Mouse (Mus musculus) layer of hippocampus, adult 2 months (tissue): ENCODE measurements around the gene 4931422A03Rik. TPM values are rescaled to one million over a fixed set of nuclear protein-coding genes. Genes with fewer than 3 reads are reported as not detected.

Experiments
- DNase-seq, 2 experiments: peaks; one replicate each; pipeline ENCODE4 v3.0.0; 2022; ENCODE audit warnings: low spot score in 2 of 2
- H3K27ac ChIP-seq: fragments of 200-600 bp; 2 replicates; pipeline ENCODE4 v1.8.1; 2022
- H3K4me3 ChIP-seq: fragments of 200-600 bp; 2 replicates; pipeline ENCODE4 v1.8.1; 2022; ENCODE audit warnings: mild to moderate bottlenecking
- CTCF ChIP-seq: fragments of 200-600 bp; conservative IDR thresholded peaks from 2 replicates; pipeline ENCODE4 v1.8.1; 2022; ENCODE audit warnings: antibody characterized with exemption, mild to moderate bottlenecking, moderate library complexity
- total RNA-seq, 2 experiments: library from RNA; stranded (reverse); gene quantifications; 2 replicates each; pipeline ENCODE4 v1.2.3; 2021

4931422A03Rik gene
- total RNA-seq, 2 experiments from 2014 or later, result not detected

DNA sequence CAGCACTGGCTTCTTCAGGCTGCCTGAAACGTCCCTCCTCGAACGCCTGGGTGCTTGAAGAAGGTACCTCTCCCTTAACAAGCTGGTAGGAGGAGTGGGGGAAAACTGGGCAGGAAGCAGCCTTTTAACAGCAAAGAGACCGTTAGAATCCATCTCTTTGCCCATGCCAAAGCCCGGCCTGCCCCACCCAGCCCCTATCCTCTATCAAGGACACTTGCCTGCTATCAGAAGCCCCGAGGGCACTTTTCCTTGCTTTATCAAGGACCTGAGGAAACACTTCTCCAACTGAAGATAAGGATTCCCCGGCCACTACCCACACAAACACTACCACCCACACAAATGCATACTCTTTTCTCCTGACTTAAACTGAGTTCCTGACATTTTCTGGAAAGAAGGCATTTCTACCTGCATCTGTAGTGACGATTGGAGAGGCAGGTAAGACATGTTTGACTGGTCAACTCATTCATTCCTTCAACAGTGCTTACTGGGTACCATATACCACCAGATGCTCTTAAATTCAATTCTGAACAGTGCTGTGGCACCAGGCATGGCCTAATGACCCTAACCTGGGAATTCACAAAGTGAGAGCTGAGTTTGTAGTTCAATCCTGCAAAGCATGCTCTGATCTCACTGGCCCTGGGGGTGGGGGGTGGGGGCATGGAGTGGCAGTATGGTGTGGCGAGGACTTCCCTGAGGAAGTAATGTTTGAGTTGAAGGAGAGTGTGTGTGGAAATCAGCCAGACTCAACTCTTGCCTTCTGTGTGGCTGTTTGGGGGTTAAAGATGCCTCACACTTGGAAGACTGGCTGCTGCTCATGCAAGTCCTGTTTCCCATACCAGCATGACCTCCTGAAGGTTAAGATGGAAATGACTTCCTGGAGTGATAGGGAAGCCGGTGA, 70.3 kb downstream of the 4931422A03Rik start, which contains the start of gene Lmo2:
Lmo2 (plus strand) TSS at position 338 of the 898 bp plus-strand sequence.
- Histone ChIP-seq H3K27ac (no peak within 1 kb of the TSS), H3K4me3 (no peak within 1 kb of the TSS)
- TF ChIP-seq CTCF, result no peak
- DNase-seq, result no peak

DNA sequence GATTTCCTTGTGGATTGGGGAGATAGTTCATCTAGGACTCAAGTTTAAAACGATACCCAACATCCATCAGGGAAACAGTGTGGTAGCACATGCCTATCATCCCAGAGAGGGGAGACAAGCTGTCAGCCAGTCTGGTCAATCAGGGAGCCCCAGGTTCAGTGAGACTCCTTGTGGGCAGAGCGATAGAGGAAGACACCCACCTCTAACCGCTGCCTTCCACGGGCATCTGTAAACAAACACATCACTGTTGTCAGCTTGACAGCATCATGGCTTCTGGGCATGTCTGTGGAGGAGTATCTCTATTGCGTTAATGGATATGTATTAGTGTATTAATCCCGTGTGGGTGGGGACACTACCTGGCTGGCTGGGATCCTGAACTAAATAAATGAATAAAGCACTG, 71.3 kb downstream of the 4931422A03Rik start:
- DNase-seq, result no peak
- H3K27ac ChIP-seq, result no peak overlapping the region
- no peak overlapping the region for H3K4me3 ChIP-seq
- TF ChIP-seq CTCF, result no peak

DNA sequence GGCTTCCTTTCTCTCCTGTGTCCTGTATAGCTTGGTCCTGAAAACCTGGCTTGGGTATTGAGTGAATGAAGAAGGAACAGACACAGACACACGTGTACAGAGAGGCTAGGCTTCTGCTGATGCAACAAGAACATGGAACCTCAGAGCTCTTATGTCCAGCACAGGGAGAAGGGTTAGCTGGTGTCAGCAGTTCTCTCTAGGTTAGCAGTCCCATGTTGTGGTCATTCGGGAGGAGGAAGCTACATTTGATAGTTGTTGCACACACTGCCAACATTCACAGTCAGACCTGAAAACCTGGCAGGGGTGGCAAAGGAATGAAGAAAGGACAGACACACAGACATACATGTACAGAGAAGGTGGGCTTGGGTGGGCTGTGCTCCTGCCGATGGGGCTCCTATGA, 72.4 kb downstream of the 4931422A03Rik start:
- DNase-seq, result no peak
- TF ChIP-seq CTCF, result no peak

DNA sequence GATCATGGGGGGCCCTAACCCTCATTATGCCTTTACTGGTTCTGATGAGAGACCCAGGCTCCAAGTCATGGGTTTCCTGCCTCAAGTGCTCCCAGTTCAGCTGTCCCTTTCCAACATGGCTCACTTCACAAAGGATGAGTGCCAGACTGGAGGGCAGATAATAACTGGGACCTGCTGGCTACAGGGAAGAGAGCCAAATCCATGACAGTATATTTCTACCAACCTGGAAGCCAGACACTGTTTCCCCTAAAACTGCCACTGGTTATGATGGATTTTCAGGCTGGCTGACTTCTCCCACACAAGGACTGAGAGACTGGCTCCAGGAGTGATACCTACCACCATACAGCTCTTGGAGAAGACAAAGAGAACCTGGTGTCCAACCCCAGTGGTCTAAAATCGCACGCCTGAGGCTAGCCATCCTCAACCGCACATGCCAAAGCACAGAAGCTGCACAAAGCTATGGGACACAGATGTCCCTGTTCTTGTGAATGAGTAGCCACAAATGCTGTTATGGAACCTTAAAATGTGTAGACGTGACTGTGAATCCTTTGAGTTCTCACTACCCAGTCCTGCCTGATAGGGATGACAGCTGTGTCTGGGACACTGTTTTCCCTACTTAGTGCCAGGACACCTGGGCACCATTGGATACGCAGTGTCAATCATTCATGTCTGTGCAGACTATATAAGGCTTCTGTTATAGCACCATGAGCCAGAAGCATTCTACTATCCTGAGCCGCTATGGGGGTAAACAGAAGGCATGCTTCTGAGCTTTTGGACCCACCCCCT, 74.9 kb downstream of the 4931422A03Rik start:
- peak; percentile 26 to 27 for DNase-seq
- peak overlapping the region; percentile 39; the same call in 1 of the 2 replicates for H3K27ac ChIP-seq
- no peak overlapping the region for H3K4me3 ChIP-seq
- no peak for TF ChIP-seq CTCF

More for the DNA sequence above, 72.4 kb downstream of the 4931422A03Rik start:
- H3K4me3 ChIP-seq, result no peak overlapping the region
- H3K27ac ChIP-seq, result no peak overlapping the region

DNA sequence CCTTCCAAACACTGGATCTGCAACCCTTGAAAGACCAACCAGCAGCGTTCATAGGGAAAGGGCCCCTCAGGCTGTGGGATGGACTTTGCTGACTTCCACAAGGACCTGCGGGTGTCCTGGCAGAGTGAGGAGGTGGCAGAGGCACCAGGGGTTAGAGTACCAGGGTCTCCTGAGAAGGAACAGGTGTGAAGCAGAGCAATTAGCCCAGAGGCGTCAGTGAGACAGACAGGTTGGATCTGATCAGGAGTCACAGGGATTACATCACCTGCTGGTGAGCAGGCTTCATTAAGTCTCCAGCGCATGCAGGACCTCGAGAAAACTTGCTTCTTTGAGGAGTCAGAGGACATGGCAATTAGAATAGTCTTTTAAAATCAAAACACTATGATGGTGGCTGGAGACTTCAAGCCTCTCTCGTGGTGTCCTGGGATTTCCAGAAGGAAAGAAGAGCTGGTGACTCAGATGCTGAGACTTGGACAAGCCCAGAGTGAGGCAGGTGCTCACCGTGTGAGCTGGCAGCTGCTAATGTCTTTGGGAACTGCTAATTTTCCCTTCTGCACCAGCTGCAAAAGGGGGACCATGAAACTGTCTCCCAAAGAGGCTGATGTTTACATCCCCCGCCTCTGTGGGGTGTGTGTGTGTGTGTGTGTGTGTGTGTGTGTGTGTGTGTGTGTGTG, 80.0 kb downstream of the 4931422A03Rik start:
- Histone ChIP-seq H3K4me3 (no peak overlapping the region), H3K27ac (no peak overlapping the region)
- TF ChIP-seq CTCF, result no peak
- no peak for DNase-seq

DNA sequence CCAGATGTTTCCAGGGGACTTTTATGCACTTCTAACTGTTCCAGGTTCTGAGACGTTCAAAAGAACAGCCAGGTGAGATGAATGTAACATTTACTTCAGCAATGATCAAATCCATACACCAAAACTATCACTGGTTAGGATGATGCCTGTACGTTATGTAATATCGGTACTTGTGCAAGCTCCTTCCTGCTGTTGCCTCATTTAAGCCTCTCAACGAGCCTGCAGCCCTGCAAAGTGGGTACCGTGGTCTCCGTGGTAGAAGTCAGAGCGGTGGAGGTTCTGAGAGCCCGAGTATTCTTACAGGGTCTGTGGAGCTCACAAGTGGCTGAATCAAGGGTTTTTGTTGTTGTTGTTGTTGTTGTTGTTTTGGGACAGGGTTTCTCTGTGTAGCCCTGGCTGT, 81.3 kb downstream of the 4931422A03Rik start:
- no peak for DNase-seq
- Histone ChIP-seq H3K27ac (no peak overlapping the region), H3K4me3 (no peak overlapping the region)
- no peak for TF ChIP-seq CTCF

DNA sequence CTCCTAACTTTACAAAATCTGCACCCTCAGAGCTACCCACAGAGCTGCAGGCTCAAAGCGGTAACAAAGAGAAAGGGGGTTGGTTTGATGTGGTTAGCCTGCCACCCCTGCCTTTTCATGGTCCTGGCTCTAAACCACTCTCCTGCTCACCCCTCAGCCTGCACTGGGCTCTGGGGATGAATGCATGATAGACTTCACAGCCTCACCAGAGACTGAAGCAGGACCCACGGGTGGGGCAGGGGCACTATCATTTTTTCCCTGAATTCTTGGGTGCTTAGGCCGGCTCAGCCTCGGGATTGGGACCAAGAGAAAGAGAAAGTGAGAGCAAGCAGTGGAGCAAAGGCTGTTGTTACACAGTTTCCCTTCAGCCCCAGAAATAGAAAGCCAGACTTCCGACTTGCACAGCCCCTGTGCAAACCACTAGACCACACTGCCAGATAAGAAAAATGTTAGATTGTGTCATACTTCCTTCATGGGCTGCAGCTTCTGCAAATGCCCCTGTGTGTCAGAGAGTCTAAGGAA, 82.5 kb downstream of the 4931422A03Rik start:
- no peak overlapping the region for H3K27ac ChIP-seq
- no peak overlapping the region for H3K4me3 ChIP-seq
- DNase-seq, result no peak
- TF ChIP-seq CTCF, result no peak

DNA sequence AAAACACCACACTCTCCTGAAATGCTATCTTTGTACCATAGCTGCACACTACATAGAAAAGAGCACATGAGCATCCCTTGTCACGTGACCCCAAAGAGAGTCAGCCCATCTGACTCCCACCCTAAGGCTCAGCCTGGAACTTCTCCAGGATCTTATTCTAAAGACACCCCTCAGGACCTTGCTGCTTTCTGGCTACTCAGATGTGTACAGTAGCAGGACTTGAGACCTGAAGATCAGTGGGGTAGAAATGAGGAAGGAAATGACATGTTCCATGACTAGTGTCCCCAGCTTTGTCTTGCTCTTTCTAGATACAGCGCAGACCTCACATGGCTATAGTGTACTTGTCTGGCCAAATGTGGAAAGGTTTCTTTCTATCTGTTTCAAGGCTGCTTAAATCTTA, 83.3 kb downstream of the 4931422A03Rik start:
- DNase-seq, result no peak
- Histone ChIP-seq H3K4me3 (no peak overlapping the region), H3K27ac (no peak overlapping the region)
- TF ChIP-seq CTCF, result no peak

DNA sequence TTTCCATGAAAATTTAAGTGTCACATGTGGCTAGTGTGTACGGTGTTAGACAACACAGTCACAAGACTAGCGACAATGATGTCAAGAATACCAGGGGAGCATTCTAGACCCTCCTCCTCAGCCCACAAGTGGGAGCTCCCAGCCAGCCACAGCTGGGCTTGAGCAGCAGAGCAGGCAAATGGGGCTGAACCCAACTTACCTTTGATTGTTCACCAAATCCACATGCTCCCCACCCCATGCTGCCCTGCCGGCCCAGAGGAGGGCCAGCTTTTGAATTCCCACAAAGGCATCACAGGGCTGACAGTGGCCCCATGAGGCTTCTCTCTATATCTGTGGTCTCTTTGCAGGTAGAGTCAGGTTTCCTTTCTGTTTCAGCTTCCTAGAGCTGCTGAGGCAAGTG, 87.1 kb downstream of the 4931422A03Rik start:
- no peak for TF ChIP-seq CTCF
- Histone ChIP-seq H3K4me3 (no peak overlapping the region), H3K27ac (no peak overlapping the region)
- no peak for DNase-seq

DNA sequence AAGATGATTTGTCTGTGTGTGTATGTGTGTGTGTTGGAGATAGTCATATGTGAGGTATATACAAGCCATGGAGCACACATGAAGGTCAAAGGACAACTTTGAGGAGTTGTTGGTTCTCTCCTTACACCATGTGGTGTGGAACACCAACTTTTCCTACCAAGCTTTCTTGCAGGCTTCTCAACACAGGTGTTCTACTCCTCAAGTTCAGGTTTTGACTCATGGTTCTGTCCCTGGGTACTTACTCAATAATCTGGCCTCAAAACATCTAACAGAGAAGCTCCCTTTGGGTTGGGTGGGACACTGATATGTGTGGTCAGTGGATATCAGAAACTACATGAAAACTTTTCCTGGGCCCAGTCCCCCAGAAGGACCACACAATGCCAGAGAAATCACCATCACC, 89.2 kb downstream of the 4931422A03Rik start:
- Histone ChIP-seq H3K27ac (no peak overlapping the region), H3K4me3 (no peak overlapping the region)
- no peak for DNase-seq
- TF ChIP-seq CTCF, result no peak

DNA sequence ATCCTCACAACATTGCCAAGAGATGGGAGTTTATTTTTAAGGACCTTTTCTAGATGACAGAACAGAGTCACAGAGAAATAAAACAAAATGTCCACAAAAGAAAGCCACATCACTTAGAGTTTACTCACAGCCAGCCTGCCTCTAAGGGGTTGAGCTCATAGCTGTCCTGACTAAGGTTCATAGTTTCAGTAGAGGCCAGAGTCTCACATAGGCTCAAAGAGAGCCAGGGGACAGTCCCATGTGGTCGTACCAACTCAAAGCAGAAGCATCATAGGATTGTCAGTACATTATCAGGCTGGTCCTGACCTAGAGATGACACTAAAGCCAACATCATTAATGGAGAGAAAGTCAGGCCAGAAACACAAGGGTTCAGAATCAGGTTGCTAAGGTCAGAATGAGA, 89.6 kb downstream of the 4931422A03Rik start:
- no peak for TF ChIP-seq CTCF
- Histone ChIP-seq H3K27ac (no peak overlapping the region), H3K4me3 (no peak overlapping the region)
- DNase-seq, result no peak

DNA sequence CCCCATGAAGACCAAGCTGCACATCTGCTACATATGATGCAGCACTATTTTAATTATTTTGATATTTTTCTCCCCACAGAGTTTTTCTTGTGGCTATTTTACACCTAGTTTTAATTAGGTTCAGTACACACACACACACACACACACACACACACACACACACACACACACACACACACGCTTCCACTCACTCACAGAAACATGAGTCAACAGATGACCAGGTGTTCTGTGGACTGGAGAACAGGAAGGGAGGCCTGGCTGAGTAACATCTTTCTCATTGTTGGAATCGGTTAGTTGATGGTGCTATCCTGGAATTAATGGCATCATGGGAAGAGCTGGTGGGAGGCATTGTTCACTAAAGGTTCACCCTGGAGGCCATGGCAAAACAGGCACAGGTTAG, 90.5 kb downstream of the 4931422A03Rik start:
- H3K27ac ChIP-seq, result no peak overlapping the region
- DNase-seq, result no peak
- no peak for TF ChIP-seq CTCF
- no peak overlapping the region for H3K4me3 ChIP-seq

DNA sequence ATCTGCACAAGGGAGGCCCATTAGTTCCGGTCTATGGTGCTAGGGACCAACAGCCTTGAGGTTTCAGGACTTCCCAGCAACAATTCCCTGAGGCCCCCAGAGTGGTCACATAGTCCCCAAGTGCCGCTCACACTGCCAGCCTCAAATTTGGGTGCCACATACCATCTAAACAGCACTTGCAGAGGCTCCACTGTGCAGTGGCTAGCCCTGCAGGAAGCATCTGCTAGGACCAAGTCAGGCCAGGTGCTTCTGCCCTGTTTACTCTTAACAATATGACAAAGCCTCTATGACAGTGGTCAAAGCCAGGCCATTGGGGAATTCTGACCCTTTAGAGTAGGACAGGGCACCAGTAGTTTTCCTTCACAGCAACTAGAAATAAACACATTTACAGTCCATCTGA, 91.5 kb downstream of the 4931422A03Rik start:
- DNase-seq, result no peak
- no peak overlapping the region for H3K27ac ChIP-seq
- TF ChIP-seq CTCF, result no peak
- H3K4me3 ChIP-seq, result no peak overlapping the region
